Mouse (Mus musculus) cerebral cortex, adult 2 months (tissue): ENCODE results near the gene B3galt4.

ENCODE experiments used
- WGBS: fragments of 180-500 bp; shearing (Covaris S2); methylation state at CpG from one replicate; pipeline ENCODE4 v1.1.7; 2018; 5-methylcytosine and 5-hydroxymethylcytosine counted together

Gene B3galt4

DNA sequence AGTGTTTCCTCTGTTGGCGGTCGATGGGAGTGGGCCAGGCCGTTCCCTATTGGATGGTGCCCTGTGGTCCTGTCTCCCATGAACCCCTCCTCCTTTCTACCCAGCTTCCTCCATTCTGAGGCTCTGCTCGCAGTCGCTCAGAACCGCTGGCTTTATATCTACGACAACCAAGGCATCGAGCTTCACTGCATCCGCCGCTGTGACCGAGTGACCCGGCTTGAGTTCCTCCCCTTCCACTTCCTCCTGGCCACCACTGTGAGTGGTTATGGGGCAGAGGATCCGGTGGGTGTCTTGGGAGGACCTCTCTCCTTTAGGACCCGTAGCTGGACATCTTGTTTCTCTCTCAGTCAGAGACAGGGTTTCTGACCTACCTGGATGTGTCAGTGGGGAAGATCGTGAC is 7.8 kb downstream of the B3galt4 start:
- WGBS, result 94% methylated on average over 15 of the region's 15 CpGs

GRCm38 (mm10) chr17:33941381-33941780 is 9.9 kb downstream of the B3galt4 start:
- WGBS, result 56% methylated on average over 19 of the region's 19 CpGs

DNA sequence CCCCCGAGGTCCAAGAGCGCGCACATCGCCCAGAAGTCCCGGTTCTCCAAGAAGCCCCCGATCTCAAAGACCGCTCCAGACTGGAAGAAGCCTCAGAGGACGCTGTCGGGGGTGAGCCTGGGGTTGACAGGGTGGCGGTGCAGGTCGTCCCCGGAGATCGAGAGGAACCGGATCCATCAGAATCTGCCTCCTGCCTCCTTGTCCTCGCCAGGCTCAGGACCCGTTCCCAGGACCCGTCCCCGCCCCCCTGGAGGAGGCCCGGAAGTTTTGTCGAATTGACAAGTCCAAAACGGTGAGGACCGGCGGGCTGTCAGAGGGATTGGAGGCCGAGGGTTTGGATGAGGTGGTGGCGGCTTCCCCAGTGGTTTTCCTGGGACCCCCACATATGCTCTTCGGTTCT is 10.3 kb downstream of the B3galt4 start:
- 3% methylated on average over 26 of the region's 26 CpGs for WGBS

- under 1% methylated on average over 36 of the region's 36 CpGs for WGBS
Measured at GRCm38 (mm10) chr17:33940206-33940805, 11.0 kb downstream of the B3galt4 start, which contains the start of the genes Pfdn6 and Wdr46. TSS of gene Pfdn6 (minus strand) at chr17:33940343. TSS of gene Wdr46 (plus strand) at chr17:33940660.

- 81% methylated on average over 11 of the region's 11 CpGs for WGBS
Measured at GRCm38 (mm10) chr17:33938783-33939182, 12.5 kb downstream of the B3galt4 start.

DNA sequence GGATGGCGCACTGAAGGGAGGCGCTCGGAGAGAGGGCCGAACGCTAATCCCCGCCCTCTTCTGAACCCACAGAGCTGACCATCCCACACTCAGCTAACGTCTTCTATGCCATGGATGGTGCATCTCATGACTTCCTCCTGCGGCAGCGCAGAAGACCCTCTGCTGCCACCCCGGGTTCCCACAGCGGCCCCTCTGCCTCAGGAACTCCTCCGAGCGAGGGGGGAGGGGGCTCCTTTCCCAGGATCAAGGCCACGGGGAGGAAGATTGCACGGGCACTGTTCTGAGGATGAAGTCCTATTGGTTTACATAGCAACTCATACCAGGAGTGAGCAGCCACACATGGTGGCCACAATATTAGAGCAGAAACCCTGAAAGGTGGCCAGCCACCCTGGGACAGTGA is 14.3 kb downstream of the B3galt4 start:
- 84% methylated on average over 15 of the region's 15 CpGs for WGBS

GRCm38 (mm10) chr17:33935422-33936055 is 15.7 kb downstream of the B3galt4 start:
- 89% methylated on average over 21 of the region's 21 CpGs for WGBS

DNA sequence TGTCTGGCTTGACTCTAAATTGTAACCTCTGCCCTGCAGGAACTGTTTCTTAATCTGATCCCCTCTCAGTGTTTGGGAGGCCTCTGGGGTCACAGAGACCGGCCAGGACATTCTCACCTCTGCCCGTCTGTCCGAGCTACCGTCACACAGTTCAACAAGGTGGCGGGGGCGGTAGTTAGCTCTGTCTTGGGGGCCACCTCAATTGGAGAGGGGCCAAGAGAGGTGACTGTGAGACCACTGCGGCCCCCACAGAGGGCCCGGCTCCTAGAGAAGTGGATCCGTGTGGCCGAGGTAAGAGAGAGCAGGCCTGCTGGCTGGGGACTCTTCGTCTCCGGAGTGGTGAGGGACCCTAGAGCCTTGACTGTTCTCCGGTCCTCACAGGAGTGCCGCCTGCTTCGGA is 18.3 kb downstream of the B3galt4 start:
- WGBS, result 94% methylated on average over 15 of the region's 15 CpGs

DNA sequence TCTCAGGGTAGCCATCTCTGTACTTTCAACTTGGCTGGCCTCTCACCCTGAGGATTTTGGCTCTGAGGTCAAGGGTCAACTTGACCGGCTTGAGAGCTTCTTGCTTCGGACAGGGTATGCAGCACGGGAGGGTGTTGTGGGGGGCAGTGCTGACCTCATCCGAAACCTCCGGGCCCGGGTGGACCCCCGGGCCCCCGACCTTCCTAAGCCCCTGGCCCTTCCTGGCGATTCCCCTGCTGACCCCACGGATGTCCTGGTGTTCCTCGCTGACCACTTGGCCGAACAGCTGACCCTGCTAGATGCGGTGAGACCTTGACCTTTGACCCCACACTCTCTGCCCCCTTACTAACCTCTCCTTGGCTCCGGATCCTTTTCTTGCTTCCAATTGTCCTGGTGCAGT is 18.8 kb downstream of the B3galt4 start:
- 91% methylated on average over 14 of the region's 14 CpGs for WGBS

DNA sequence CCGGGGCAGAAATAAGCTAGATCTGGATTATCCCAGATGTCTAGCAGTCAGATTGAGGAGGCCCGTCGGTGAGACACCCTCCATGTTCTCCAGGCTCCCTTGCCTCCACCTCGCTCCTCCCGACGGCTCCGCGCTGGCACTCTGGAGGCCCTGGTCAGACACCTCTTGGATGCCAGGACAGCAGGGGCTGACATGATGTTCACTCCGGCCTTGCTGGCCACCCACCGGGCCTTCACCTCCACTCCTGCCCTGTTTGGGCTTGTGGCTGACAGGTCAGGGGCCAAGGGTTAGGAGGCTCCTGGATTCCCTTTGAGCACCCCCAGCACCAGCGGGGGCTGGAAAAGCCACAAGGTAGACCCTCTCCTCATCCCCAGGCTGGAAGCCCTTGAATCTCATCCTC is 19.3 kb downstream of the B3galt4 start:
- 89% methylated on average over 11 of the region's 11 CpGs for WGBS

GRCm38 (mm10) chr17:33931159-33931866 is 20.0 kb downstream of the B3galt4 start:
- WGBS, result 45% methylated on average over 18 of the region's 18 CpGs

- 1% methylated on average over 45 of the region's 45 CpGs for WGBS
Measured at GRCm38 (mm10) chr17:33930280-33931158, 20.8 kb downstream of the B3galt4 start.

DNA sequence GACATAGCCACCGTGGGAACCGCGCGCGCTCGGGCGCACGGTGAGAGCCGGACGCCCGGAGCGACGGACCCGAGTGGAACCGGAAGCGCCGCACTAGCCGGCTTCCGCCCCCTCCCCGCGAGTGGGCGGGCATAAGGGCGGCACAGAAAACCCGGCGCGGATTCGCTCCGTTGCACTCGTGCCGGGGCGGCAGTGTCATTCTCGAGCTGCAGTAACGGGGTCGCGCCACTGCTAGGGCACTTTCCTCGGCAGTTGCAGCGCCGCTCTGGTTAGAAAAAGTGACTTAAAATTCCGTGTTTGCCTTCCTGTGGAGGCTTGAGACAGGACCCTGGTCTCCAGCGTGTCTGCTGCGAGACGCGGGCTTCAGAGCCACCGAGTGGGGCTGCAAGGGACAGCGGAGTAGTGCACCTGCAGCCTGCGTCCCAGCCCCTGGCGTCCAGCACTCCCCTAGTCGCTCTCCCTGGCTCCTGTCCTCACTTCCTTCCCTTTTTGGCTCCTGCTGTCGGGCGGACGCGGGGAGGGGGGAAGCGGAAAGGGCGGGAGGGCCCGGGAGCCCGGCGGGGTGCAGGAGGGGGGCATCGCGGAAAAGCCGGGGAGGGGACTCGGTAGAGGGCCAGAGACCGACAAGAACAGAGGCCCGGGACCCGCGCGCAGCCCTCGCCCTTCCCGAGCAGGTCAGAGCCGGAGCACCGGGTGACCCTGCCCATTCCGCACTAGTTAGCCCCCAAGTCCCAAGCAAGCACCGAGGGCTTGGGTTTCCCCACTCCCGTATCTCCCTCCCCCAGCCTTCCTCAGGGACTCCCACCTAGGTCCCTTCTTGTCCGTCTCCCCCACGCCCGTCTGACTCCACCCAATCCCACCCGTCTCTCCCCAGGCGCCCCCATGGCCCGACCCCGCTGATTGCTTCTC is 21.7 kb downstream of the B3galt4 start, which contains the start of gene Rgl2:
Gene Rgl2 (plus strand): TSS at position 173 of the 909 bp plus-strand sequence.
- under 1% methylated on average over 80 of the region's 80 CpGs for WGBS

GRCm38 (mm10) chr17:33928251-33928947 is 22.9 kb downstream of the B3galt4 start:
- WGBS, result 56% methylated on average over 21 of the region's 21 CpGs

DNA sequence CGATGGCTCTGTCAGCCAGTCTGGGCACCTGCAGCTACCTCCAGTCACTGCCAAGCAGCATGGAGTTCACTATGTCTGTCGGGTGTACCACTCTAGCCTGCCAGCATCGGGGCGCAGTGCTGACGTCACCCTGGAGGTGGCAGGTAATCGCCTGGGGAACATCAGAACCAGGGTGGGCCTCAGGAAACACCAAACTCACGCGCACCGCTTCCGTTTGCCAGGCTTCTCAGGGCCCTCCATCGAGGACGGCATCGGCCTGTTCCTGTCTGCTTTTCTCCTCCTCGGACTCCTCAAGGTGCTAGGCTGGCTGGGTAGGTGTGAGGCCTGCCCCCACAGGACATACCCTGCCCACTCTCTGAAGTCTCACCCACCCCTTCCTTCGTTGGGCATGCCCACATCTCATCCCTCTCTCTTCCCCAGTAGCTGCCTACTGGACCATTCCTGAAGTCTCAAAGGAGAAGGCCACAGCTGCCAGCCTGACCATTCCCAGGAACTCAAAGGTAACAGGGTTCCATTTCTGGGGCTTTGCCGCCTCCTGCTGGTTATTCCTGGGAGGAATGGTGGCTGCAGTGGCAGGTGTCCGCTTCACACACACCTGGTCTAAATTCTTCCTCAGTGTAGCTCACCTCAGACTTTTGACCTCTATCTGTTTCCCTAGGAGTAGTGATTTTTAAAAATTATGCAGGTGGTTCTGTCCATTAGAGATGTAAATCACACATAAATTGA is 24.9 kb downstream of the B3galt4 start:
- 66% methylated on average over 17 of the region's 17 CpGs for WGBS

GRCm38 (mm10) chr17:33925406-33926116 is 25.7 kb downstream of the B3galt4 start:
- 80% methylated on average over 21 of the region's 21 CpGs for WGBS

GRCm38 (mm10) chr17:33924577-33925283 is 26.6 kb downstream of the B3galt4 start:
- WGBS, result 87% methylated on average over 10 of the region's 10 CpGs

- 91% methylated on average over 7 of the region's 7 CpGs for WGBS
Measured at GRCm38 (mm10) chr17:33921361-33921760, 29.9 kb downstream of the B3galt4 start.
